Mouse (Mus musculus) spleen, adult 2 months (tissue): ENCODE data around the gene Tas2r138.

Source experiments
- CTCF ChIP-seq: fragments of 200-500 bp; IDR thresholded peaks from 2 replicates; pipeline ENCODE4 v1.5.1; 2011; ENCODE audit warnings: mild to moderate bottlenecking, inconsistent platforms; ENCODE audit not compliant: insufficient read depth, insufficient read length, insufficient replicate concordance; ENCODE audit errors: extremely low read depth
- POLR2A ChIP-seq: fragments of 200-500 bp; IDR thresholded peaks from 2 replicates; pipeline ENCODE4 v1.6.1; 2011; ENCODE audit warnings: low read depth, low read length, inconsistent platforms

- TF ChIP-seq CTCF (no peak), POLR2A (no peak)
Measured at GRCm38 (mm10) chr6:40634640-40635071, 21.5 kb upstream of the Tas2r138 start.
